Mouse (Mus musculus) heart, adult 9 months (tissue): Measurements from ENCODE around the gene Gripap1.

Source experiments
- DNase-seq, 2 experiments: peaks; one replicate each; pipeline ENCODE4 v3.0.0; 2022; ENCODE audit warnings: low spot score in 2 of 2

Gripap1 gene

DNA sequence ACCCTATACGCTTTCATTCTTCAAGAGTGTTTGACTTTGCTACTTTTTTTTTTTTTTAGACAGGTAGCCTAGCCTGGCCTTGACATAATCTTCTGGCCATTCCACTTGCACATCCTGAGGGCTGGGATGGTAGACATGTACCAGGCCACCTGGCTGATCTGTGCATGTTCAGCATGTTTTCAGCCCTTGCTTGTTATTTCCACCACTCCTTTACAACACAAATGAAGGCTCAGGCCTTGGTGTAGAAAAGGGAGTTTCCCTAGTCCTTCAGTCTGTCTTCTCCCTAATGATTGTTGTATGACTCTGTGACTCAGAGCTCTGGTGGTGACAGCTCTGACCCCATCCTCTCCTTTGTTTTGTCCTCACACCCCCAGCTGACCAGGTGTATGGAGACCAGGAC lies 77.6 kb downstream of the Gripap1 start:
- DNase-seq, result no peak

DNA sequence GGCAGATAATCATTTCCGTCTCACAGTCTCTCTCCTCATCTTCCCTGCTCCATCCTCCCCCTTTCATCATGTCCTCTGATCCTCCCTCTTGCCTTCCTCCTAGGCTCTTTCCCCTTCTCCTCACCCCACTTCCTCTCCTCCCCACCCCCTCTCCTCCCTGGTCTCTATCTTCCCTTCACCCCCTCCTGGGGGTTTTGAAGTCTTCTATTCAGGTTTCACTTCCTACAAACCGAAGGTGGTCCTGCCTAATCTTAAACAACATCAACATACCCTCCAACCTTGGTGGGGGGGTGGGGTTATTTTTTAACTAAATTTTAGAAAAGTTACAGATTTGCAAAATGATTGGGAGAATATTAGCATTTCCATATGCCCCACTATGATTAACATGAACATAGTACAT lies 78.9 kb downstream of the Gripap1 start:
- no peak for DNase-seq

DNA sequence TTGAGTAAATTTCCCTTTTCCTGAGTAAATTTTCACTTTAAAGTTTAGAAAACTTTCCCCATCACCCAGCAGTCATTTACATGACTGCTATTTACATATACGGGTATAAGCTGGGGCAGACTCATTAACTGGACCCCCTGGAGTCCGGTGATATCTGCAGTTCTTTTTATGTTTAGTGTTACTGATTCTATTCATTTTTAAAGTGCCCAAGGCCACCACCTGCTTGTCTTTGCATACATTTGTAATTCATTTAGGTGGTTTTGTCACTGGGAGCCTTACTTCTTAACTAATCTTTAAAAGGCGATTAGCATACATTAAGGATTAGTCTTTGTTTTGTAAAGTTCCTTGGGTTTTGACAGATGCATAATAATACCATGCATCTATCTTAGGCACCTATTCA lies 80.3 kb downstream of the Gripap1 start:
- DNase-seq, result no peak
